Mouse (Mus musculus) CH12.LX (cell line): Measurements from ENCODE around the gene Casq2.

Experiments
- BHLHE40 ChIP-seq: IDR thresholded peaks from 2 replicates; pipeline ENCODE4 v1.6.1; 2011; ENCODE audit warnings: mild to moderate bottlenecking, low read depth, low read length, improper control_type of control experiment
- CTCF ChIP-seq, 2 experiments: IDR thresholded peaks in 1 of 2; conservative IDR thresholded peaks in 1 of 2; 2 replicates each; pipeline ENCODE4 v1.5.1; 2011 to 2012; ENCODE audit warnings: low read depth in 2 of 2, low read length in 2 of 2, improper control_type of control experiment in 1 of 2, inconsistent platforms in 1 of 2, mild to moderate bottlenecking in 1 of 2, moderate library complexity in 1 of 2
- ETS1 ChIP-seq: conservative IDR thresholded peaks from 2 replicates; pipeline ENCODE4 v1.6.1; 2012; ENCODE audit warnings: low read depth, mild to moderate bottlenecking, inconsistent platforms, low read length, improper control_type of control experiment, moderate library complexity
- IRF4 ChIP-seq: IDR thresholded peaks from 2 replicates; pipeline ENCODE4 v1.6.1; 2014; ENCODE audit warnings: low read depth, mild to moderate bottlenecking, inconsistent platforms, low read length, improper control_type of control experiment
- KAT2A ChIP-seq: IDR thresholded peaks from 2 replicates; pipeline ENCODE4 v1.6.1; 2012; ENCODE audit warnings: low read length, improper control_type of control experiment, inconsistent platforms; ENCODE audit not compliant: insufficient replicate concordance
- MAX ChIP-seq: IDR thresholded peaks from 2 replicates; pipeline ENCODE4 v1.6.1; 2011; ENCODE audit warnings: low read length, improper control_type of control experiment
- MAZ ChIP-seq: IDR thresholded peaks from 2 replicates; pipeline ENCODE4 v1.6.1; 2012; ENCODE audit warnings: low read depth, mild to moderate bottlenecking, inconsistent platforms, low read length, improper control_type of control experiment, moderate library complexity
- MXI1 ChIP-seq: IDR thresholded peaks from 2 replicates; pipeline ENCODE4 v1.6.1; 2011; ENCODE audit warnings: mild to moderate bottlenecking, low read depth, low read length, improper control_type of control experiment
- MYC ChIP-seq: IDR thresholded peaks from 2 replicates; pipeline ENCODE4 v1.6.1; 2011; ENCODE audit warnings: low read depth, mild to moderate bottlenecking, improper control_type of control experiment, low read length
- NRF1 ChIP-seq: IDR thresholded peaks from 2 replicates; pipeline ENCODE4 v1.6.1; 2014; ENCODE audit warnings: low read depth, mild to moderate bottlenecking, inconsistent platforms, low read length, improper control_type of control experiment, moderate library complexity
- POLR2A ChIP-seq: IDR thresholded peaks from 2 replicates; pipeline ENCODE4 v1.6.1; 2011; ENCODE audit warnings: low read depth, mild to moderate bottlenecking, improper control_type of control experiment, low read length
- SMC3 ChIP-seq: IDR thresholded peaks from 2 replicates; pipeline ENCODE4 v1.6.1; 2011; ENCODE audit warnings: low read depth, low read length, improper control_type of control experiment
- TCF12 ChIP-seq: IDR thresholded peaks from 2 replicates; pipeline ENCODE4 v1.6.1; 2014; ENCODE audit warnings: low read depth, mild to moderate bottlenecking, inconsistent platforms, low read length, improper control_type of control experiment
- ZNF384 ChIP-seq: IDR thresholded peaks from 2 replicates; pipeline ENCODE4 v1.6.1; 2012; ENCODE audit warnings: low read depth, low read length, improper control_type of control experiment, inconsistent platforms

- no peak for TF ChIP-seq SMC3
- TF ChIP-seq NRF1: no peak
- TF ChIP-seq POLR2A: no peak
- TF ChIP-seq CTCF (conservative IDR thresholded peaks at IDR 0.05 in 1 of 2, IDR thresholded peaks at IDR 0.05 in 1 of 2; ENCODE audit: low read depth in 2 of 2, low read length in 2 of 2): no peak
- no peak for TF ChIP-seq IRF4
- no peak for TF ChIP-seq BHLHE40
- TF ChIP-seq MAX: no peak
- no peak for TF ChIP-seq ZNF384
- no peak for TF ChIP-seq TCF12
- TF ChIP-seq MYC: no peak
- TF ChIP-seq ETS1: no peak
- no peak for TF ChIP-seq MXI1
- no peak for TF ChIP-seq MAZ
- TF ChIP-seq KAT2A: no peak
These were observed 30.3 kb upstream of the Casq2 start for GRCm38 (mm10) chr3:102055878-102056277.
